Mouse (Mus musculus) ES-E14 (cell line): ENCODE measurements around the gene Ralgps1. TPM values are rescaled to one million over a fixed set of nuclear protein-coding genes. Genes with fewer than 3 reads are reported as not detected.
A peak's percentile ranks its signal among the peaks of the same experiment; 100 is the strongest.

Source experiments
- DNase-seq: peaks from one replicate; pipeline ENCODE4 v3.0.0-alpha.2; 2013; ENCODE audit warnings: low read depth, low spot score
- H3K27ac ChIP-seq: 2 replicates; pipeline ENCODE4 v1.5.1; 2012; ENCODE audit warnings: low read depth, mild to moderate bottlenecking, low read length, moderate library complexity, mixed read lengths; ENCODE audit not compliant: poor library complexity, insufficient read depth, severe bottlenecking
- H3K36me3 ChIP-seq: 2 replicates; pipeline ENCODE4 v1.6.1; 2012; ENCODE audit warnings: mild to moderate bottlenecking, low read length, moderate library complexity, mixed read lengths; ENCODE audit not compliant: control insufficient read depth, poor library complexity, insufficient read depth, severe bottlenecking
- H3K4me1 ChIP-seq, 2 experiments: fragments of 150-350 bp in 1 of 2; sonication (generic) in 1 of 2; 2 replicates each; pipeline ENCODE4 v1.6.1; 2012; ENCODE audit warnings: low read length in 2 of 2, mild to moderate bottlenecking in 1 of 2, mixed read lengths in 1 of 2; ENCODE audit not compliant: control insufficient read depth in 2 of 2, insufficient read depth in 2 of 2, poor library complexity in 1 of 2
- H3K4me3 ChIP-seq, 2 experiments: fragments of 150-350 bp in 1 of 2; sonication (generic) in 1 of 2; 2 replicates each; pipeline ENCODE4 v1.5.1; 2012; ENCODE audit warnings: low read length in 2 of 2, low read depth in 1 of 2, mild to moderate bottlenecking in 1 of 2, mixed read lengths in 1 of 2; ENCODE audit not compliant: insufficient read depth in 1 of 2, poor library complexity in 1 of 2, severe bottlenecking in 1 of 2
- H3K9ac ChIP-seq: 2 replicates; pipeline ENCODE4 v1.6.1; 2012; ENCODE audit warnings: low read depth, mild to moderate bottlenecking, low read length, mixed read lengths; ENCODE audit not compliant: poor library complexity, insufficient read depth, severe bottlenecking
- H3K9me3 ChIP-seq: fragments of 150-350 bp; sonication (generic); 2 replicates; pipeline ENCODE4 v1.6.1; 2012; ENCODE audit warnings: low read depth, mild to moderate bottlenecking, low read length; ENCODE audit not compliant: control insufficient read depth, insufficient read depth
- CHD2 ChIP-seq: IDR thresholded peaks from 2 replicates; pipeline ENCODE4 v1.6.1; 2014; ENCODE audit warnings: mild to moderate bottlenecking, low read depth, low read length, inconsistent platforms
- HCFC1 ChIP-seq: IDR thresholded peaks from 2 replicates; pipeline ENCODE4 v1.6.1; 2012; ENCODE audit warnings: low read length, inconsistent platforms, borderline replicate concordance; ENCODE audit not compliant: insufficient read depth
- MAFK ChIP-seq: IDR thresholded peaks from 2 replicates; pipeline ENCODE4 v1.6.1; 2014; ENCODE audit warnings: mild to moderate bottlenecking, low read depth, low read length, inconsistent platforms; ENCODE audit not compliant: insufficient read depth
- ZC3H11A ChIP-seq: IDR thresholded peaks from 2 replicates; pipeline ENCODE4 v1.6.1; 2012; ENCODE audit warnings: low read depth, mild to moderate bottlenecking, inconsistent platforms, low read length, borderline replicate concordance
- ZNF384 ChIP-seq: IDR thresholded peaks from 2 replicates; pipeline ENCODE4 v1.6.1; 2012; ENCODE audit warnings: low read depth, low read length, inconsistent platforms
- in situ Hi-C, 2 experiments: fragments of 600-800 bp; cut with MboI; formaldehyde crosslinking; loops; one replicate each; pipeline ENCODE4 v1.15.1; 2025; ENCODE audit warnings: low sequenced_read_pairs in 2 of 2, inconsistent platforms in 1 of 2; ENCODE audit not compliant: unreplicated experiment in 2 of 2
- total RNA-seq: library from RNA; depleted of rRNA; stranded (reverse); fragments of 300-350 nt; gene quantifications from 2 replicates; pipeline ENCODE4 v1.2.3, GENCODE M21; 2012

The Ralgps1 gene
- total RNA-seq, 1 experiment: 5.4 TPM

GRCm38 (mm10) chr2:33343413-33343812 lies 27.9 kb downstream of the Ralgps1 start:
- Histone ChIP-seq H3K9ac (no peak overlapping the region), H3K4me1 (peaks cover 0 to 2% of the 10 kb centered on the region in 2 experiments; a peak in 1 of 4 replicates), H3K36me3 (no peaks in the 10 kb centered on the region), H3K27ac (no peak overlapping the region), H3K4me3 (no peak overlapping the region), H3K9me3 (no peaks in the 10 kb centered on the region)
- DNase-seq: no peak
- in situ Hi-C loops: no loop called here
- TF ChIP-seq ZC3H11A (no peak), MAFK (no peak), ZNF384 (no peak), HCFC1 (no peak), CHD2 (no peak)

DNA sequence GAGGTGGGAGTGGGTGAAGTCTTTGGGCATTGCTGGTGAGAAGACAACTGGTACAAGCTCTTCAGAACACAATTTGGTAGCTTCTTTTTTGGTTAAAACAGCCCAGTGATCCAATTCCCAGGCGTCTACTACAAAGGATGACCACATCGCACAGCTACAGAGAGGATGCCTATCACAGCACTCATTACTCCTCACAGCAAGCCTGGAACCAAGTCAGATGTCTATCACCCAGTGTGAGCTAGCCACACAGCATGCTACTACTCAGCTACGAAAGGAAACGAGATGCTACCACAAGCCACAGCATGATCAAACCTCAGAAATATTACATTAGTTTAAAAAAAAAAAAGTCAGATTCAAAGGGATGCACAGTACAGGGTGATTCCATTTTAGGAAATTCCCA lies 29.1 kb downstream of the Ralgps1 start:
- Histone ChIP-seq H3K27ac (no peak overlapping the region), H3K4me1 (peaks cover 0 to 2% of the 10 kb centered on the region in 2 experiments; a peak in 1 of 4 replicates), H3K36me3 (no peaks in the 10 kb centered on the region), H3K9ac (no peak overlapping the region), H3K9me3 (no peaks in the 10 kb centered on the region), H3K4me3 (no peak overlapping the region)
- in situ Hi-C loops: no loop called here
- DNase-seq: no peak
- TF ChIP-seq MAFK: no peak
- TF ChIP-seq HCFC1: no peak
- TF ChIP-seq ZC3H11A: no peak
- no peak for TF ChIP-seq CHD2
- TF ChIP-seq ZNF384: no peak

GRCm38 (mm10) chr2:33335789-33336188 lies 35.5 kb downstream of the Ralgps1 start:
- H3K9me3 ChIP-seq: no peaks in the 10 kb centered on the region
- no peak overlapping the region for H3K27ac ChIP-seq
- H3K36me3 ChIP-seq: peaks cover 9% of the 10 kb centered on the region; the same call in 1 of the 2 replicates
- no peak overlapping the region for H3K9ac ChIP-seq
- peaks cover 0 to 6% of the 10 kb centered on the region in 2 experiments; a peak in 1 of 4 replicates for H3K4me1 ChIP-seq
- in situ Hi-C loops: no loop called here
- DNase-seq: no peak
- TF ChIP-seq MAFK: no peak
- TF ChIP-seq CHD2: no peak
- no peak for TF ChIP-seq ZNF384
- TF ChIP-seq ZC3H11A: no peak
- TF ChIP-seq HCFC1: no peak
- no peak overlapping the region for H3K4me3 ChIP-seq

GRCm38 (mm10) chr2:33329622-33330021 lies 41.7 kb downstream of the Ralgps1 start:
- H3K4me1 ChIP-seq: peaks cover 0 to 6% of the 10 kb centered on the region in 2 experiments; a peak in 1 of 4 replicates
- no peaks in the 10 kb centered on the region for H3K36me3 ChIP-seq
- H3K9ac ChIP-seq: no peak overlapping the region
- H3K9me3 ChIP-seq: no peaks in the 10 kb centered on the region
- H3K27ac ChIP-seq: no peak overlapping the region
- no peak for DNase-seq
- no peak for TF ChIP-seq ZC3H11A
- no peak for TF ChIP-seq HCFC1
- TF ChIP-seq MAFK: no peak
- no peak for TF ChIP-seq CHD2
- TF ChIP-seq ZNF384: no peak
- no peak overlapping the region for H3K4me3 ChIP-seq
- in situ Hi-C loops: no loop called here

- Histone ChIP-seq H3K36me3 (no peaks in the 10 kb centered on the region), H3K4me1 (peaks cover 0 to 6% of the 10 kb centered on the region in 2 experiments; a peak in 1 of 4 replicates), H3K9ac (no peak overlapping the region), H3K27ac (no peak overlapping the region), H3K4me3 (no peak overlapping the region), H3K9me3 (no peaks in the 10 kb centered on the region)
- DNase-seq: peak; percentile 53
- no peak for TF ChIP-seq CHD2
- TF ChIP-seq ZC3H11A: no peak
- no peak; the same call in 1 of the 2 replicates for TF ChIP-seq MAFK
- TF ChIP-seq ZNF384: no peak
- in situ Hi-C loops: no loop called here
Observed at GRCm38 (mm10) chr2:33328941-33329340, 42.3 kb downstream of the Ralgps1 start.
